Mouse (Mus musculus) spleen, adult 12 weeks (tissue): ENCODE results near the gene C1ql1.

ENCODE experiments used
- DNase-seq: peaks from one replicate; pipeline ENCODE4 v3.0.0; 2022; ENCODE audit warnings: low spot score

The C1ql1 gene

GRCm38 (mm10) chr11:102900763-102901162, 45.7 kb downstream of the C1ql1 start, which contains the start of gene Gfap:
Gfap (minus strand) TSS chr11:102900912.
- peak; percentile 58 for DNase-seq

- no peak for DNase-seq
These were observed 48.1 kb downstream of the C1ql1 start for GRCm38 (mm10) chr11:102898408-102898807.

GRCm38 (mm10) chr11:102896641-102897040, 49.8 kb downstream of the C1ql1 start:
- DNase-seq = no peak

GRCm38 (mm10) chr11:102895779-102896178, 50.7 kb downstream of the C1ql1 start:
- peak; percentile 63 for DNase-seq

GRCm38 (mm10) chr11:102894716-102895115, 51.8 kb downstream of the C1ql1 start:
- DNase-seq = no peak

GRCm38 (mm10) chr11:102893015-102893651, 53.4 kb downstream of the C1ql1 start:
- peak; percentile 71 for DNase-seq

GRCm38 (mm10) chr11:102890096-102890495, 56.4 kb downstream of the C1ql1 start:
- no peak for DNase-seq
